Mouse (Mus musculus) hindbrain, embryonic 15.5 days (tissue): ENCODE data around the gene Pcyt1a. TPM values are rescaled to one million over a fixed set of nuclear protein-coding genes. Genes with fewer than 3 reads are reported as not detected.

ENCODE experiments used
- ATAC-seq: fragments of 200-750 bp; cut with Nextera tagmentation; 2 replicates; pipeline ENCODE4 v1.8.0; 2017; ENCODE audit warnings: low read depth, moderate number of reproducible peaks, moderate TSS enrichment; ENCODE audit not compliant: low FRiP score
- H3K27ac ChIP-seq: fragments of 300-500 bp; sonication (generic); replicated peaks from 2 replicates; pipeline ENCODE4 v1.5.1; 2015; ENCODE audit warnings: mild to moderate bottlenecking, inconsistent platforms
- H3K27me3 ChIP-seq: fragments of 300-500 bp; sonication (generic); 2 replicates; pipeline ENCODE4 v1.6.1; 2015; ENCODE audit warnings: control low read depth, inconsistent platforms
- H3K36me3 ChIP-seq: fragments of 300-500 bp; sonication (generic); 2 replicates; pipeline ENCODE4 v1.6.1; 2015; ENCODE audit warnings: control low read depth, inconsistent platforms
- H3K4me1 ChIP-seq: fragments of 300-500 bp; sonication (generic); replicated peaks from 2 replicates; pipeline ENCODE4 v1.6.1; 2015; ENCODE audit warnings: control low read depth, inconsistent platforms
- H3K4me2 ChIP-seq: fragments of 300-500 bp; sonication (generic); 2 replicates; pipeline ENCODE4 v1.6.1; 2015; ENCODE audit warnings: moderate library complexity, mild to moderate bottlenecking, inconsistent platforms
- H3K4me3 ChIP-seq: fragments of 300-500 bp; sonication (generic); 2 replicates; pipeline ENCODE4 v1.5.1; 2015; ENCODE audit warnings: mild to moderate bottlenecking, inconsistent platforms
- H3K9ac ChIP-seq: fragments of 300-500 bp; sonication (generic); 2 replicates; pipeline ENCODE4 v1.6.1; 2015; ENCODE audit warnings: inconsistent platforms
- H3K9me3 ChIP-seq: fragments of 300-500 bp; sonication (generic); 2 replicates; pipeline ENCODE4 v1.6.1; 2016; ENCODE audit warnings: control low read depth, inconsistent platforms
- WGBS: fragments of 180-500 bp; shearing (Covaris S2); methylation state at CpG from one replicate; pipeline ENCODE4 v1.1.7; 2015; 5-methylcytosine and 5-hydroxymethylcytosine counted together
- polyA plus RNA-seq: library from polyadenylated mRNA; unstranded; fragments of >200 nt; fragmentation: Nextera tagmentation; extraction: Ambion mirVana; gene quantifications from 2 replicates; pipeline ENCODE4 v1.2.1, GENCODE M21; 2015

The Pcyt1a gene
- polyA plus RNA-seq, result 45.6 and 46.8 TPM in 2 replicates

GRCm38 (mm10) chr16:32430474-32431046 is at the start of gene Pcyt1a:
Gene Pcyt1a (plus strand): TSS chr16:32430921.
- peak within 1 kb of the TSS; percentile 91 for H3K9ac ChIP-seq
- WGBS, result 0% methylated on average over 47 of the region's 54 CpGs

GRCm38 (mm10) chr16:32382901-32383300 is 47.8 kb upstream of the Pcyt1a start:
- Histone ChIP-seq H3K9me3 (no peaks in the 10 kb centered on the region), H3K27me3 (no peaks in the 10 kb centered on the region), H3K36me3 (peaks cover 77% of the 10 kb centered on the region), H3K27ac (no peak overlapping the region), H3K4me1 (no peaks in the 10 kb centered on the region), H3K4me3 (no peak overlapping the region), H3K4me2 (no peak overlapping the region), H3K9ac (no peak overlapping the region)
- no peak for ATAC-seq

More at GRCm38 (mm10) chr16:32430474-32431046, at the start of gene Pcyt1a:
- Histone ChIP-seq H3K9me3 (no peaks in the 10 kb centered on the region), H3K27ac (peak within 1 kb of the TSS; percentile 96), H3K27me3 (no peaks in the 10 kb centered on the region), H3K4me3 (peak within 1 kb of the TSS; percentile 95), H3K4me1 (peaks cover 24% of the 10 kb centered on the region), H3K4me2 (peak within 1 kb of the TSS; percentile 78), H3K36me3 (0 out of 2 replicates have a peak, but pooled peaks cover 2% of the 10 kb centered on the region)
- ATAC-seq, result peak; percentile 98

- no peak for ATAC-seq
- Histone ChIP-seq H3K4me2 (no peak overlapping the region), H3K36me3 (peaks cover 58% of the 10 kb centered on the region), H3K27me3 (no peaks in the 10 kb centered on the region), H3K4me1 (no peaks in the 10 kb centered on the region), H3K9me3 (no peaks in the 10 kb centered on the region), H3K4me3 (no peak overlapping the region), H3K9ac (no peak overlapping the region), H3K27ac (no peak overlapping the region)
- 98% methylated on average over 2 of the region's 2 CpGs for WGBS
These were observed 45.8 kb upstream of the Pcyt1a start for GRCm38 (mm10) chr16:32384885-32385284.

GRCm38 (mm10) chr16:32386826-32387225 is 43.9 kb upstream of the Pcyt1a start:
- Histone ChIP-seq H3K4me1 (no peaks in the 10 kb centered on the region), H3K4me2 (no peak overlapping the region), H3K27ac (no peak overlapping the region), H3K27me3 (no peaks in the 10 kb centered on the region), H3K9ac (no peak overlapping the region), H3K4me3 (no peak overlapping the region), H3K9me3 (no peaks in the 10 kb centered on the region), H3K36me3 (peaks cover 58% of the 10 kb centered on the region)
- 80% methylated on average over 3 of the region's 3 CpGs for WGBS
- no peak for ATAC-seq

- no peaks in the 10 kb centered on the region for H3K4me1 ChIP-seq
- H3K9me3 ChIP-seq, result no peaks in the 10 kb centered on the region
- H3K27ac ChIP-seq, result no peak overlapping the region
- ATAC-seq, result no peak
- no peaks in the 10 kb centered on the region for H3K27me3 ChIP-seq
- H3K9ac ChIP-seq, result no peak overlapping the region
- no peak overlapping the region for H3K4me3 ChIP-seq
- peaks cover 45% of the 10 kb centered on the region for H3K36me3 ChIP-seq
- no peak overlapping the region for H3K4me2 ChIP-seq
These were observed 41.7 kb upstream of the Pcyt1a start for GRCm38 (mm10) chr16:32389049-32389448.

- WGBS, result 97% methylated on average over 3 of the region's 3 CpGs
- no peaks in the 10 kb centered on the region for H3K4me1 ChIP-seq
- no peak overlapping the region for H3K9ac ChIP-seq
- H3K27me3 ChIP-seq, result no peaks in the 10 kb centered on the region
- H3K27ac ChIP-seq, result no peak overlapping the region
- no peak overlapping the region for H3K4me2 ChIP-seq
- no peaks in the 10 kb centered on the region for H3K9me3 ChIP-seq
- peaks cover 42% of the 10 kb centered on the region for H3K36me3 ChIP-seq
- H3K4me3 ChIP-seq, result no peak overlapping the region
- ATAC-seq, result no peak
These were observed 40.9 kb upstream of the Pcyt1a start for GRCm38 (mm10) chr16:32389841-32390240.

- WGBS, result 97% methylated on average over 3 of the region's 3 CpGs
- H3K4me3 ChIP-seq, result no peak overlapping the region
- H3K27me3 ChIP-seq, result no peaks in the 10 kb centered on the region
- ATAC-seq, result no peak
- no peak overlapping the region for H3K27ac ChIP-seq
- no peaks in the 10 kb centered on the region for H3K4me1 ChIP-seq
- no peaks in the 10 kb centered on the region for H3K9me3 ChIP-seq
- no peak overlapping the region for H3K4me2 ChIP-seq
- no peak overlapping the region for H3K9ac ChIP-seq
- peaks cover 33% of the 10 kb centered on the region for H3K36me3 ChIP-seq
These were observed 39.8 kb upstream of the Pcyt1a start for GRCm38 (mm10) chr16:32390882-32391281.

GRCm38 (mm10) chr16:32395679-32396540 is 34.8 kb upstream of the Pcyt1a start:
- Histone ChIP-seq H3K9me3 (no peaks in the 10 kb centered on the region), H3K27me3 (no peaks in the 10 kb centered on the region), H3K4me2 (no peak overlapping the region), H3K36me3 (peaks cover 15% of the 10 kb centered on the region), H3K27ac (no peak overlapping the region), H3K4me3 (no peak overlapping the region), H3K9ac (no peak overlapping the region), H3K4me1 (no peaks in the 10 kb centered on the region)
- 73% methylated on average over 6 of the region's 6 CpGs for WGBS
- no peak for ATAC-seq

- Histone ChIP-seq H3K9ac (no peak overlapping the region), H3K4me3 (no peak overlapping the region), H3K4me1 (no peaks in the 10 kb centered on the region), H3K27ac (no peak overlapping the region), H3K27me3 (no peaks in the 10 kb centered on the region), H3K9me3 (no peaks in the 10 kb centered on the region), H3K36me3 (peaks cover 9% of the 10 kb centered on the region), H3K4me2 (no peak overlapping the region)
- no peak for ATAC-seq
- WGBS, result 59% methylated on average over 3 of the region's 3 CpGs
These were observed 34.2 kb upstream of the Pcyt1a start for GRCm38 (mm10) chr16:32396541-32396835.

GRCm38 (mm10) chr16:32398206-32398605 is 32.5 kb upstream of the Pcyt1a start:
- H3K27ac ChIP-seq, result no peak overlapping the region
- no peaks in the 10 kb centered on the region for H3K9me3 ChIP-seq
- H3K4me1 ChIP-seq, result no peaks in the 10 kb centered on the region
- peaks cover under 1% of the 10 kb centered on the region for H3K36me3 ChIP-seq
- no peak for ATAC-seq
- WGBS, result 75% methylated on average over 3 of the region's 3 CpGs
- H3K4me3 ChIP-seq, result no peak overlapping the region
- no peak overlapping the region for H3K9ac ChIP-seq
- H3K27me3 ChIP-seq, result no peaks in the 10 kb centered on the region
- H3K4me2 ChIP-seq, result no peak overlapping the region

- H3K27ac ChIP-seq, result no peak within 1 kb of the TSS
- no peaks in the 10 kb centered on the region for H3K4me1 ChIP-seq
- H3K36me3 ChIP-seq, result no peaks in the 10 kb centered on the region
- H3K9ac ChIP-seq, result no peak within 1 kb of the TSS
- no peak within 1 kb of the TSS for H3K4me2 ChIP-seq
- H3K4me3 ChIP-seq, result no peak within 1 kb of the TSS
- no peak for ATAC-seq
- H3K27me3 ChIP-seq, result no peaks in the 10 kb centered on the region
- 79% methylated on average over 7 of the region's 7 CpGs for WGBS
- no peaks in the 10 kb centered on the region for H3K9me3 ChIP-seq
These were observed 30.5 kb upstream of the Pcyt1a start, which contains the start of gene Tm4sf19 for GRCm38 (mm10) chr16:32400267-32400666. Gene Tm4sf19 (plus strand): TSS chr16:32400506.

GRCm38 (mm10) chr16:32401335-32401965 is 29.3 kb upstream of the Pcyt1a start:
- no peaks in the 10 kb centered on the region for H3K4me1 ChIP-seq
- H3K36me3 ChIP-seq, result no peaks in the 10 kb centered on the region
- no peak overlapping the region for H3K4me3 ChIP-seq
- WGBS, result 84% methylated on average over 9 of the region's 9 CpGs
- no peaks in the 10 kb centered on the region for H3K27me3 ChIP-seq
- no peak for ATAC-seq
- no peaks in the 10 kb centered on the region for H3K9me3 ChIP-seq
- no peak overlapping the region for H3K4me2 ChIP-seq
- no peak overlapping the region for H3K27ac ChIP-seq
- H3K9ac ChIP-seq, result no peak overlapping the region
